Mouse (Mus musculus): ENCODE data around the gene Nek8. TPM values are rescaled to one million over a fixed set of nuclear protein-coding genes. Genes with fewer than 3 reads are reported as not detected.
A peak's percentile ranks its signal among the peaks of the same experiment; 100 is the strongest.
"Not testable (repeated sequence)": the region's sequence is repeated elsewhere in the genome, so short reads cannot be mapped to it uniquely, and the experiment has no call there.

Nek8 gene
- polyA plus RNA-seq, 1 experiment, result 4.8 TPM

DNA sequence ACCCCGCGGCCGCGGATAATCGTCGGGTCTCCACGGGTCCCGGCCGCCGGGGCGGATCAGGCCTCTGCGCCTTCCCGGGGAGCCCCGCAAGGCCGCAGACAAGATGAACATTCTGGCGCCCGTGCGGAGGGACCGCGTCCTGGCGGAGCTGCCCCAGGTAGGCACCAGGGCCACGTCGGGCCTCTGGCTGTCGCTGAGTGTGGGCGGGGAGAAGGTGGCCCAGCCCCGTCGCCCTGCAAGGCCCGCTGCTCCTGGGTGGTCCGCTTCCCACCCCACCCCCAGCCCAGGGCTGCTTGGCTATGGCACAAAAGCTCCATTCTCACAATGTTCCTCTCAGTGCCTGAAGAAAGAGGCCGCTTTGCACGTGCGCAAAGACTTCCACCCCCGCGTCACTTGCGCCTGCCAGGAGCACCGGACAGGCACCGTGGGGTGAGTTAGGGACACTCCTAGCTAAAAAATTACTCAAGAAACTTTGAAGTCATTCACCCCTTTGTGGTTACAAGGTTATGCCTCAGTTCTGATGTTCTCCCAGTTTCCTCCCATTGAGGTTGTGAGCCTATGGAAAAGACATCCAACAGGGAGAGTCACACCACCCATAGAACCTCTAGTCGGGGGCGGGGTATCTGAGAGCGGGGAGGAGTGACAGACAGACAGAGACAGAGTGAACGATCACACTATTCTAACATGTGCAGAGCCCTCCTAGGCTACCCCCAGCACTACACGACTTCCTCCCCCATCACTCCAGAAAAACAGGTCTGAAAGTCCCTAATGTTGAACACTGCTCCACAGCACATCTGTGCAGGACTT lies 13.0 kb upstream of the Nek8 start:
- Histone ChIP-seq H3K4me1 (ENCODE audit: control insufficient read depth, insufficient read depth, low read length) (no peaks in the 10 kb centered on the region), H3K27ac (ENCODE audit: insufficient read depth, low read length) (no peak overlapping the region), H3K27me3 (ENCODE audit: control insufficient read depth, insufficient read depth, low read length) (peaks cover 3% of the 10 kb centered on the region; the same call in 1 of the 2 replicates), H3K4me3 (replicated peaks; ENCODE audit: insufficient read depth, low read depth, low read length) (peak overlapping the region; percentile 32)
- TF ChIP-seq POLR2A (IDR thresholded peaks at IDR 0.05; ENCODE audit: borderline replicate concordance, insufficient read depth, low read length), result no peak
- TF ChIP-seq CTCF (IDR thresholded peaks at IDR 0.05; ENCODE audit: borderline replicate concordance, insufficient read depth, low read depth, low read length), result no peak
- WGBS, result 3% methylated on average over 42 of the region's 42 CpGs
- peak; percentile 32 to 43 for DNase-seq

DNA sequence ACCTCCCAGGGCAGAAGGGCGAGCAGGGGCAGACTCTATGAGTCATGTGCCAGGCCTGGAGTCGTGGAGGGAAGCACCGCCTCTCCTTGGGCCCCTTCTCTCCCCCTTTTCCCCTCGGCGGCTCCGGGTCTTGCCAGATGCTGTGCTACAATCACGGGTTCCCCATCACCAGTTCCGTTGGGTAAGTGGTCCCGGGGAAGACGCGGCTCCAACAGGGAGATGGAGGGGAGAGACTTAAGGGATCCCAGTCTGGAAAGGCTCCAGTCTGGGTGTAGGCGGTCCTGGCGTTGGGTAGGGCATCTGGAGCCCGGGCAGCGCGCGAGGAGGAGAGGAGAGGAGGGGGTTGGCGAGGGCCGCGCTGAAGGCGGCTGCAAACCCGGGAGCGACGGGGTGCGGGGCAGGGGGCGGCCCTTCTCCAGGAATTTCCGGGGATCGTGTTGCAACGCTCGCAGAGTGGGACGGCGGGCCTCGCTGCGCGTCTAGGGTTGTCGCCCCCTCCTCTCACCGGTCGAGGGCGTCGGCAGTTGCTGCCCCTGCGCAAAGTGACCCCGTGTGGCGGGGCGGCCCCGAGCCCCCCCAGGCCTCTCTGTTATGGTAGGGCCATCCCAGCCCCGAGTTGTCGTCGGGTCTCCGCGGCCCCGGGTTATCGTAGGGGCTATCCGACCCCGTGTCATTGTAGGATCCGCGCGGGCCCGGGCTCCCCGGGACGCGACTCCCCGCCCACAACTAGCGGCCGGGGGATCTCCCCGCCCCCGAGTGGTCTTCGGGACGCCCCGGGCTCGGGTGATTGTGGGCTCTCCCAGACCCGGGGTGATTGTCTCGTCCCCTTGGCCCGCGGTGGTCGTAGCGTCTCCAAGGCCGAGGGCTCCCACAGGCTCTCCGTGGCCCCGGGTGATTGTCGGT lies 12.1 kb upstream of the Nek8 start, which contains the start of gene Rab34:
Rab34 (plus strand) TSS at position 100 of the 903 bp plus-strand sequence.
- no peak within 1 kb of the TSS for H3K27ac ChIP-seq (ENCODE audit: insufficient read depth, low read length)
- DNase-seq, result peak in 1 of 2 experiments; percentile 40

DNA sequence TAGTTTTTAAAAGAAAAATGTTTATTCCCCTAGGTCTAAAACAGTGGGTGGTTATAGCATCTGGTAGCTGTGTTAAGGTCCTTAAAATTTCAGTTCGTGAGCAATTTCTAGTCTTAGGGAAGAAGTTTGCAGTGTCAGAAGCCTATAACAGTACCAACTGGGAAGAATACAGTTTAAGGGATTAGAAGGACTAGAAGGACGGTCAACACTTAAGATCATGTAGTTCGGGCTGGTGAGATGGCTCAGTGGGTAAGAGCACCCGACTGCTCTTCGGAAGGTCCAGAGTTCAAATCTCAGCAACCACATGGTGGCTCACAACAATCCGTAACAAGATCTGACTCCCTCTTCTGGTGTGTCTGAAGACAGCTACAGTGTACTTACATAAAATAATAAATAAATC lies 8.2 kb upstream of the Nek8 start:
- WGBS, result 94% methylated on average over 6 of the region's 6 CpGs

More for the DNA sequence above, 12.1 kb upstream of the Nek8 start, which contains the start of gene Rab34:
- TF ChIP-seq POLR2A (IDR thresholded peaks at IDR 0.05; ENCODE audit: borderline replicate concordance, insufficient read depth, low read length), result no peak
- no peak for TF ChIP-seq CTCF (IDR thresholded peaks at IDR 0.05; ENCODE audit: borderline replicate concordance, insufficient read depth, low read depth, low read length)
- peaks cover 3% of the 10 kb centered on the region; the same call in 1 of the 2 replicates for H3K27me3 ChIP-seq (ENCODE audit: control insufficient read depth, insufficient read depth, low read length)
- H3K4me3 ChIP-seq (replicated peaks; ENCODE audit: insufficient read depth, low read depth, low read length), result peak within 1 kb of the TSS; percentile 32
- H3K4me1 ChIP-seq (ENCODE audit: control insufficient read depth, insufficient read depth, low read length), result no peaks in the 10 kb centered on the region
- WGBS, result 1% methylated on average over 79 of the region's 80 CpGs

DNA sequence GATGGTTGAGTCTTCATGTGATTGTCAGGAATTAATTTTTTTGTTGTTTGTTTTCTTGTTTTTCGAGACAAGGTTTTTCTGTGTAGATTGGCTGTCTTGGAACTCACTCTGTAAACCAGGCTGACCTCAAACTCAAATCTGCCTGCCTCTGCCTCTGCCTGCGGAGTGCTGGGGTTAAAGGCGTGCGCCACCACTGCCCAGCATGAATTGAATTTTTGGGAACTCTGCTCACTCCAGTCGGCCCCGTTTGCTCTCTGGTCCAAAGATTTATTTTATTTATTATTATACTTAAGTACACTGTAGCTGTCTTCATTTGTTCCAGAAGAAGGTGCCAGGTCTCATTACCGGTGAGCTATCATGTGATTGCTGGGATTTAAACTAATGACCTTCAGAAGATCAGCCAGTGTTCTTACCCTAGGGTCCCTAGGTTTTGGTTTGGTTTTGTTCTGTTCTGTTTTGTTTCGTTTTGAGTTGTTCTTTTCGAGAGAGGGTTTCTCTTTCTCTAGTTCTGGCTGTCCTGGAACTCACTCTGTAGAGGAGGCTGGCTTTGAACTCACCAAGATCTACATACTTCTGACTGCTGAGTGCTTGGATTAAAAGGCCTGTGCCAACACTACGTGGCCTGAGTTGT lies 7.5 kb upstream of the Nek8 start:
- H3K27ac ChIP-seq (ENCODE audit: insufficient read depth, low read length), result no peak overlapping the region
- 49% methylated on average over 10 of the region's 10 CpGs for WGBS

More for the DNA sequence above, 8.2 kb upstream of the Nek8 start:
- not testable (repeated sequence) for H3K4me3 ChIP-seq (replicated peaks; ENCODE audit: insufficient read depth, low read depth, low read length); DNase-seq; H3K27me3 ChIP-seq (ENCODE audit: control insufficient read depth, insufficient read depth, low read length); H3K4me1 ChIP-seq (ENCODE audit: control insufficient read depth, insufficient read depth, low read length); H3K27ac ChIP-seq (ENCODE audit: insufficient read depth, low read length)

DNA sequence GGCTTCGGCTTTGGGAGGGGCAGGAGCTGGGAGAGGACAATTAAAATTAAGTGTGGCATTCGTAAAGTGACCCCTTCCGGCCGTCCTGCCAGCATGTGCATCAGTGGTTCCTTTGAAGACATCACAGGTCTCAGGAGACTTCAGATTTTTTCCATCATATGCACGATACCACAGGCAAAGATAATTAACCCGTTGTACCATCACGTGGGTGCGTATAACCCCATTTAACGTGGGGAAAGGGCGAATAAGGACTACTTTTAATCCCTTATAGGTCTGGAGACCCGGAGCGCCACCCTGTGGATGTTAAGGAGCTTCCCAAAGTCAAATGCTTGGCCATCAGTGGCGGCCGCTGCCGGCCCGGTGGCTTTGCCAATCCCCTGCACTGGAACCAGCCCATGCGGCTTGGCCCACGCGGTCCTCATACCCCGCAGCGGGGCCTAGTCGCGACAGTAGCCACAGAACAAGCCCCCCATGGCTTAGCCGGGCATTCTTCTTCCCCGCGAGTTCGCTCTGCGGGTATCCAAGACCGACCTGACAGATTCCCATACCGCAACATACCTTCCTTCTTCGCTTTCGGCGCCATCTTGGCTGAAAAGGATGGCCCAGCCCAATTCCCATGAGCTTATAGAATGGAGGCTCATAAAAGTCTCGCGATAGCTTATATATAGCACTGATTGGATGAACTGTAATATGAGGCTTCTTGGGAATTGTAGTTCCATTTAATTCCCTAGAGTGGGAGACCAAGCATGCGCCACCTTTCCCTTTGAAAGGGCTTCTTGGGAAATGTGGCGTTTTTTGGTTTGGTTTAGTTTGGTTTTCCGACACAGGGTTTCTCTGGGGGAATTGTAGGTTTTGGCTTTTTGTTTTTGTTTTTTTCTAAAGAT lies 6.7 kb upstream of the Nek8 start, which contains the start of gene Rpl23a:
Rpl23a (minus strand) TSS at position 624 of the 884 bp plus-strand sequence.
- H3K4me1 ChIP-seq (ENCODE audit: control insufficient read depth, insufficient read depth, low read length), result peaks cover 5% of the 10 kb centered on the region
- peak; percentile 38; the same call in 1 of the 2 replicates for TF ChIP-seq CTCF (IDR thresholded peaks at IDR 0.05; ENCODE audit: borderline replicate concordance, insufficient read depth, low read depth, low read length)
- TF ChIP-seq POLR2A (IDR thresholded peaks at IDR 0.05; ENCODE audit: borderline replicate concordance, insufficient read depth, low read length), result peak; percentile 98; the same call in 1 of the 2 replicates

More for the DNA sequence above, 7.5 kb upstream of the Nek8 start:
- no peak overlapping the region for H3K4me3 ChIP-seq (replicated peaks; ENCODE audit: insufficient read depth, low read depth, low read length)
- TF ChIP-seq CTCF (IDR thresholded peaks at IDR 0.05; ENCODE audit: borderline replicate concordance, insufficient read depth, low read depth, low read length), result no peak
- no peak for TF ChIP-seq POLR2A (IDR thresholded peaks at IDR 0.05; ENCODE audit: borderline replicate concordance, insufficient read depth, low read length)
- no peak for DNase-seq
- H3K4me1 ChIP-seq (ENCODE audit: control insufficient read depth, insufficient read depth, low read length), result peaks cover 2% of the 10 kb centered on the region; the same call in 1 of the 2 replicates
- H3K27me3 ChIP-seq (ENCODE audit: control insufficient read depth, insufficient read depth, low read length), result peaks cover 3% of the 10 kb centered on the region; the same call in 1 of the 2 replicates

DNA sequence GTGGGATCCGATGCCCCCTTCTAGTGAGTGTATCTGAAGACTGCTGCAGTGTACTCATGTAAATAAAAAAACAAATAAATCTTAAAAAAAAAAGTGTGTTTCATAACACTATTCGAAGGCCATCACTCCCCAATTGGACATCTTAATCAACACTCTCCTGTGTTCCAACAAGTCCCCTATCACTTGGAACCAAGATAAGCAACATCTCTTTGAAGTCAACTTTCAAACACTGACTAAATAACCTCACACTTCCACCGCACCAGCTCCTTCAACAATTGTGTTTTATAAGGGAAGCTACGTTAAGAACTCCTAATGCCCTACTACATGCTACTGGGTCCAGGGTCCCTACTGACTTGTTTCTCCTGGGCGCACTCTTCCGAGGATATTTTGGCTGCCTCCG lies 6.0 kb upstream of the Nek8 start:
- H3K4me1 ChIP-seq (ENCODE audit: control insufficient read depth, insufficient read depth, low read length), result peaks cover 5% of the 10 kb centered on the region
- H3K27me3 ChIP-seq (ENCODE audit: control insufficient read depth, insufficient read depth, low read length), result no peaks in the 10 kb centered on the region
- 5% methylated on average over 7 of the region's 7 CpGs for WGBS
- no peak for TF ChIP-seq POLR2A (IDR thresholded peaks at IDR 0.05; ENCODE audit: borderline replicate concordance, insufficient read depth, low read length)
- TF ChIP-seq CTCF (IDR thresholded peaks at IDR 0.05; ENCODE audit: borderline replicate concordance, insufficient read depth, low read depth, low read length), result no peak
- no peak for DNase-seq
- no peak overlapping the region for H3K27ac ChIP-seq (ENCODE audit: insufficient read depth, low read length)
- peak overlapping the region; percentile 84 for H3K4me3 ChIP-seq (replicated peaks; ENCODE audit: insufficient read depth, low read depth, low read length)

More for the DNA sequence above, 6.7 kb upstream of the Nek8 start, which contains the start of gene Rpl23a:
- Histone ChIP-seq H3K27me3 (ENCODE audit: control insufficient read depth, insufficient read depth, low read length) (no peaks in the 10 kb centered on the region), H3K27ac (ENCODE audit: insufficient read depth, low read length) (peak within 1 kb of the TSS; percentile 67), H3K4me3 (replicated peaks; ENCODE audit: insufficient read depth, low read depth, low read length) (peak within 1 kb of the TSS; percentile 84)
- WGBS, result 1% methylated on average over 38 of the region's 38 CpGs
- DNase-seq, result peak; percentile 91

Data from cerebellum, adult 2 months (tissue).